Mouse (Mus musculus) spleen, adult 18-20 months (tissue): ENCODE results near the gene Ldlrad2.

Experiments
- DNase-seq, 2 experiments: peaks; one replicate each; pipeline ENCODE4 v3.0.0; 2022; ENCODE audit warnings: mixed read lengths in 2 of 2

Gene Ldlrad2

DNA sequence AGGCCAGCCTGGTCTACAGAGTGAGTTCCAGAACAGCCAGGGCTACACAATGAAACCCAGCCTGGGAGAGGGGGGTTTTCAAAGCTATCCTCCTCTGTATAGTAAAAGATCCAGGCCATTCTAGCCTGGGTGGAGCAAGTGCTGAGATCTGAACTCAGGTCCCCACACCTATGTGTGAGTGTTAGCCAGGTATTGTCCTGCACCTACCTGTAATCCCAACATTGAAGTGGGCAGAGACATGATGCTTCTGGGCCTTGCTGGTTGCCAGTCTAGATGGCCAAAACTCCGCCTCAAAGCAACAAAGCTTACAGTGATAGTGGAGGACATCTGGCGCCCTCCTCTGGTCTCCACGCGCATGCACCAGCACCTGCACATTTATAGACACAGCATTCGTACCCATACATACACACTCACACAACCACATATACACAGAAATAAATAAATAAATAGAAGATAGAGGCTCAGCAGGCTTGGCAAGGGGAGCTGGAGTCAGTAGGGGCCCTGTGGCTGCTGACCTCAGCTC, 28.3 kb downstream of the Ldlrad2 start:
- peak in 1 of 2 experiments; percentile 28 for DNase-seq

DNA sequence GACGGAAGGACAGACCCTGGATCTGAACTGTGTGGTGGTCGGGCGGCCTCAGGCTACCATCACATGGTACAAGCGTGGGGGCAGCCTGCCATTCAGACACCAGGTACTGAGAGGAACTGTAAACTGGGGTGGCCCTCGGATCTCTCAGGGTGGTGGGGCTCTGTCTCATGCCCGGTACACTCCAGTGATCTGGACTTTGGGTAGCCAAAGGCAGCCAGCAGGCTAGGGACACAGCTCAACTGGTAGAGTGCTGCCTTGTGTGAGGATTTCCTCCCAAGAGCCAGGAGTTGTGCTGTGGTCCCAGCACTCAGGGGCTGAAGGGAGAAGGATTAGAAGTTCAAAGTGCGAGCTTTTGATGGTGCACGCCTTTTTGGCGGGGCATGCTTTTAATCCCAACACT, 28.8 kb downstream of the Ldlrad2 start:
- DNase-seq = no peak

DNA sequence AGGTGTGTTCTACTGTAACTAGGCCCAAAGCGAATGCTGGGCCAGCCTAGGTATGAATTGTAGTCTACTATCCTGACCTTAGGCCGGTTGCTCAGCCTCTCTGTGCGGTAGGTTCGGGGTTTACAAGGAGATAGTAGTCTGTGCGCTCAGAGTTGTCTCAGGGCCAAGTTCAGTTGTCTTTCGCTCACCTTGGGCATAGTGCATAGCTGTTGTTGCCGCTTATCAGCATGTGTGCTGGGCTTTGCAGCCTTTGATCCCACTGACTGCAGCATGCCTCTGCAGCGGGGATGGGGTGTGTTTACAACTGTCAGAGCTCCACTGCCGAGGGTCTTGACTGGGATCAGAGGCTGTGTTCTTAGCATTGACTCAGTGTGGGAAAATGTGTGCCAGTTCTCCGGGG, 31.4 kb downstream of the Ldlrad2 start:
- DNase-seq = no peak

DNA sequence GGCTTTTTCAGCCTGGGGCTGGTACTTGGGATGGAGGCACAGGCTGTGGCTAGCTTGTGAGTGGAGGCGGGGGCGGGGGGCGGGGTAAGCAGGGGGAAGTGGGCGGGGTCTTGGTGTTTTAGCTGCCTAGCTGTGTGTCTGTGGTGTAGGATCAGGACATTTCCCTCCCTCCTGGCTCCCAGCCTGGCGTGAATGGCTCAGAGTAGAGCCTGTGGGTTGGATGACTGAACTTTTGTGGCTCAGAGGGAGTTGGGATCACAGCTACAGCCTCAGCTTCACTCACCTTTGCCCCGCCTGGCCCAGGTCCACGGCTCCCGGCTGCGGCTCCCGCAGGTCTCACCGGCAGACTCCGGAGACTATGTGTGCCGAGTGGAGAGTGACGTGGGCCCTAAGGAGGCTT, 34.0 kb downstream of the Ldlrad2 start:
- no peak for DNase-seq

DNA sequence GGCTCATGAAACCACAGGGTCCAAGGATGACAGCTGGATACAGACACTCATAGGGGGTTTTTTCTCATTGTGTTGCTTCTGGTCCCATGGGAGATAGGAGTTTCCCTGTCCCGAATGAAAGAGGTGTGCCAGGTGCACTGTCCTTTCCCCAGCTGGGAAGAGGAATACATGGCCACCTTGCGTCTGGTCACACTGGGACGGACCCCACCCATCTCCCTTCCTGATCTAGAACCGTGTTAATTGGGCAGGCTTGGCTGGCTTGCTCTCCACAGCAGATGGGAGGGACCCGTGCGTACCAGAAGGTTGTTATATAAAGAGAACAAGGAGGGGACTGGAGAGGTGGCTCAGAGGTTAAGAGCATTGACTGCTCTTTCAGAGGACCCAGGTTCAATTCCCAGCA, 46.5 kb downstream of the Ldlrad2 start:
- DNase-seq = no peak

DNA sequence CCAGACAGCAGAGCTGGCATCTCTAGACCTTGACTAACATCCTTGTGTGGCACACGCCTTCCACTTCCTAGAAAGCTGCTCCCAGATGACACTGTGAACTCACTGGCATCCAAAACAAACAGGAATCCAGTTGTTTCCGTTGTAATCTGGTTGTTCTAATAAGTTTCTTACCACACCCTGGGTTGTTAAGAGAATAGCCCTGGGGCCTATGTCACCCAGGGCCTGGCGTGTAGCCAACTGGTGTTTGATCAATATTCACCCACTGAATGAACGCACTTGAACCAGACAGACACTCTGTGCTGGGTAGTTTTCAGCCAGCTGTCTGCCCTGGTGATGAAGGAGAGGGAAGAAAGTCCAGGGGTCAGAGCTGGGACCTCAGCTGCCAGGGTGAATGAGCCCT, 47.0 kb downstream of the Ldlrad2 start:
- no peak for DNase-seq

DNA sequence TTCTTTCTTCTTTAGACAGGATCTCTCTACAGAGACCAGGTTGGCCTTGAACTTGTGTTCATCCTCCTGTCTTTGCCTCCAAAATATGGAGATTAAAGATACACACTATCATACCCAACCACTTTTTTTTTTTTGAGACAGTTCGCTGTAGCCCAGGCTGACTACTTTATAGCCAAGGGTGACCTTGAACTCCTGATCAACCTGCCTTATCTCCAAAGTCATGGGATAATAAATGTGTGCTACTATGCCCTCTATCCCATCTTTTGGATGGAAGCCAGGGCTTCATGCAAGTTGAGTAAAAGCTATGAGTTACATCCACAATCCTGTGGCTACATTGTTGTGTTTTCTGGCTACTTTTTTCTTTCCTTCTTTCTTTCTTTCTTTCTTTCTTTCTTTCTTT, 48.9 kb downstream of the Ldlrad2 start:
- no peak for DNase-seq
